Mouse (Mus musculus) heart, adult 2 months (tissue): ENCODE measurements around the gene Pcbp2. TPM values are rescaled to one million over a fixed set of nuclear protein-coding genes. Genes with fewer than 3 reads are reported as not detected.
A peak's percentile ranks its signal among the peaks of the same experiment; 100 is the strongest.

ENCODE experiments used
- DNase-seq, 2 experiments: peaks; one replicate each; pipeline ENCODE4 v3.0.0; 2021
- H3K27ac ChIP-seq: fragments of 200-600 bp; 2 replicates; pipeline ENCODE4 v1.8.1; 2022
- H3K27me3 ChIP-seq: fragments of 200-500 bp; 2 replicates; pipeline ENCODE4 v1.6.1; 2012; ENCODE audit warnings: mild to moderate bottlenecking, low read length, inconsistent platforms, mixed read lengths; ENCODE audit not compliant: control insufficient read depth, insufficient read depth
- H3K36me3 ChIP-seq: fragments of 200-500 bp; 2 replicates; pipeline ENCODE4 v1.6.1; 2012; ENCODE audit warnings: low read length, inconsistent platforms; ENCODE audit not compliant: control insufficient read depth, insufficient read depth
- H3K4me1 ChIP-seq: fragments of 200-500 bp; 2 replicates; pipeline ENCODE4 v1.6.1; 2011; ENCODE audit warnings: low read length; ENCODE audit not compliant: control insufficient read depth, insufficient read depth
- H3K4me3 ChIP-seq: fragments of 200-600 bp; 2 replicates; pipeline ENCODE4 v1.8.1; 2022
- H3K79me2 ChIP-seq: fragments of 200-500 bp; replicated peaks from 2 replicates; pipeline ENCODE4 v1.6.1; 2012; ENCODE audit warnings: mild to moderate bottlenecking, inconsistent platforms, low read length, moderate library complexity, mixed read lengths; ENCODE audit not compliant: control insufficient read depth, insufficient read depth
- H3K9ac ChIP-seq: fragments of 200-500 bp; 2 replicates; pipeline ENCODE4 v1.6.1; 2012; ENCODE audit warnings: low read depth, mild to moderate bottlenecking, control low read depth, inconsistent platforms, low read length, mixed read lengths
- CTCF ChIP-seq: fragments of 200-600 bp; IDR thresholded peaks from 2 replicates; pipeline ENCODE4 v1.8.1; 2022; ENCODE audit warnings: antibody characterized with exemption, mild to moderate bottlenecking, moderate library complexity
- EP300 ChIP-seq: fragments of 200-500 bp; IDR thresholded peaks from 2 replicates; pipeline ENCODE4 v1.6.1; 2011; ENCODE audit warnings: low read depth, low read length, control low read depth; ENCODE audit not compliant: insufficient read depth
- POLR2A ChIP-seq: fragments of 200-500 bp; IDR thresholded peaks from 2 replicates; pipeline ENCODE4 v1.6.1; 2011; ENCODE audit warnings: mild to moderate bottlenecking, low read depth, low read length, control low read depth; ENCODE audit not compliant: insufficient read depth
- WGBS: fragments of 180-500 bp; shearing (Covaris S2); methylation state at CpG from one replicate; pipeline ENCODE4 v1.1.7; 2018; 5-methylcytosine and 5-hydroxymethylcytosine counted together
- intact Hi-C: fragments of 180-260 bp; cut with DNase I; formaldehyde crosslinking; loops from one replicate; pipeline ENCODE4 v1.15.1; 2025
- polyA plus RNA-seq: library from polyadenylated mRNA; depleted of rRNA; stranded (reverse); fragments of >200 nt; gene quantifications from 2 replicates; pipeline ENCODE4 v1.2.3, GENCODE M21; 2012
- total RNA-seq, 2 experiments: library from RNA; stranded (reverse); gene quantifications; 2 replicates each; pipeline ENCODE4 v1.2.3; 2021

The Pcbp2 gene
- total and polyA plus RNA-seq, 3 experiments, result 384 to 494 (median 442) TPM

DNA sequence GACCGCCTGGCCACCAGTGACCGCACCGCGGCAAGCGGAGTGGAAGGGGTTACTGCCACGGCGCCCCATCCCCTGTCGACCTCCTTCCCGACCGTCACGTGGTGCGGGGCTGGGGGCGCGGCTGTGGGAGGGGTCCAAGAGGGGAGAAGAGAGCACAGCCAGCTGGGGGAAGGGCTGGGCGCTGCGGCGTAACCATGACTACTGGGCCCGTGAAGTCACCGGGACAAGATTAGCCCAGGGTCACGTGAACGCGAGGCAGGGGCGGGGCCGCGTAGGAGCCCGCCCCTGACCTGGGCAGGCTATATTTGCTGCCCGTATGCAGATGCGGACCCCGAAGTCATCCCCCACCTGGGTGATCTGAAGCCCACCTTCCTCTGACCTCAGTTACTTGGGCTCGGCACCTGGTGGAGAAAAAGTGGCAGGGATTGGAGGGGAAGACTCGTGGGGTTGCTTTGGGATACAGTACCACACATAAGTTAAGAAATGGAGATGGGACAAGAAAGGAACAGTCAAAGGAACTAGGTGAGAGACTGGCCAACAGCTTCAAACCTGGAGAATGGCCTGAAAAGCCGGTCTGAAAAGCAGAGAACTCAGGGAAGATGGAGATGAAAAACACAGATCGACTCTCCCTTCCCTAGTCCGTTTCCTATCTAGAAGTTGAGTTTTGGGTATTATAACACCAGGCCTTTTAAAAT, 40.4 kb downstream of the Pcbp2 start:
- peak overlapping the region; percentile 70 for H3K4me3 ChIP-seq
- H3K36me3 ChIP-seq, result no peaks in the 10 kb centered on the region
- TF ChIP-seq EP300 (peak; percentile 36; the same call in 1 of the 2 replicates), CTCF (no peak), POLR2A (peak; percentile 41)
- peak; percentile 84 to 85 for DNase-seq
- no peaks in the 10 kb centered on the region; the same call in 1 of the 2 replicates for H3K4me1 ChIP-seq
- peak overlapping the region; percentile 79 for H3K9ac ChIP-seq
- H3K27ac ChIP-seq, result peak overlapping the region; percentile 18; the same call in 1 of the 2 replicates
- H3K27me3 ChIP-seq, result no peaks in the 10 kb centered on the region
- no peaks in the 10 kb centered on the region for H3K79me2 ChIP-seq
- intact Hi-C loops, result no loop called here
- WGBS, result 3% methylated on average over 34 of the region's 34 CpGs

DNA sequence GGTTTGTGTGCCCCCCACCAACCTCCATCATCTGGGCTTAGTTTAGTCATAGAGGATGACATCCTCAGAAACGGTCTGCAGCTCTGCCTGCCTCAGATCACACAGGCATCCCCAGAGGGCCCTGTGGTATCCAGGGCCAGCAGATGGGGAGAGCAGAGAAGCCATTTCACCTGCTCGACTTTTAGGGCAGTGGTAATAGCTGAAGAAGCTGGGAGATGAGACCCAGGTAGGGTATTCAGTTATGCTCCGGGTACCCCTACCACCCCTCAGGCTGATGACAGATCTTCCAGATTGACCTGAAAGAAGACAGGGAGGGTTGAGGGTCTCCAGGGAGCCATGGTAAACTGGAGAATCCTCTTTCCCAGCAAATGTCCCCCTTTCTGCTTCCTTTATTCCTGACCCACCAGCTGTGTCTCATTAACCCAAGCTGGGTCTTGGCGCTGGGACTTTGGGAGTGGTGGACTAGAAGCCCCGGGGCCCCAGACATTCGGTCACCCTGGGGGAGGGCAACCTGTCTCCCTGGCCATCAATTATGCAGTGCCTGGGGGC, 41.0 kb downstream of the Pcbp2 start:
- 29% methylated on average over 6 of the region's 6 CpGs for WGBS
- Histone ChIP-seq H3K27ac (peak overlapping the region; percentile 18; the same call in 1 of the 2 replicates), H3K9ac (no peak overlapping the region), H3K4me1 (peaks cover 2% of the 10 kb centered on the region; the same call in 1 of the 2 replicates), H3K79me2 (no peaks in the 10 kb centered on the region), H3K4me3 (no peak overlapping the region; the same call in 1 of the 2 replicates), H3K36me3 (no peaks in the 10 kb centered on the region), H3K27me3 (no peaks in the 10 kb centered on the region)
- TF ChIP-seq EP300 (no peak), CTCF (no peak), POLR2A (no peak)
- intact Hi-C loops, result no loop called here
- DNase-seq, result no peak

DNA sequence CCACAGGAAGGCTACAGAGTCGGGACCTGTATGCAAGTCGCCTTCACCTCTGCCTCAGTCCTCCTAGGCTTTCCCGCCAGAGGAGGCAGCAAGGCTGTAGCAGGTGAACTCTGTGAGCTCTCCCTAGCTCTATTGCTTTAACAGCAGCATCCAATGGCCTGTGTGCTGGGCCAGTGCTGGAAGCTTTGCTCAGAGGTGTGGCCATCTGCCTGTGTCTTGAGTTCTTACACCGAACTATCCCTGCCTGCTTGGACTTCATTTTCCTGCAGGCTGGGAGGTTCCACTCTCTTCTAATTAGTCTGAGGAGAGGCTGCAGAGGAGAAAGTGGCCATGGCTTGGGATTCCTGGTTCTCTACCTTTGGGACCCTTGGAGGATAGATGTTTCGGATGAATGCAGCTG, 41.7 kb downstream of the Pcbp2 start:
- Histone ChIP-seq H3K27ac (no peak overlapping the region), H3K27me3 (no peaks in the 10 kb centered on the region), H3K4me1 (peaks cover 2% of the 10 kb centered on the region; the same call in 1 of the 2 replicates), H3K4me3 (no peak overlapping the region), H3K9ac (no peak overlapping the region), H3K36me3 (no peaks in the 10 kb centered on the region), H3K79me2 (no peaks in the 10 kb centered on the region)
- WGBS, result 68% methylated on average over 5 of the region's 5 CpGs
- intact Hi-C loops, result no loop called here
- TF ChIP-seq EP300 (no peak), CTCF (no peak), POLR2A (no peak)
- DNase-seq, result no peak

DNA sequence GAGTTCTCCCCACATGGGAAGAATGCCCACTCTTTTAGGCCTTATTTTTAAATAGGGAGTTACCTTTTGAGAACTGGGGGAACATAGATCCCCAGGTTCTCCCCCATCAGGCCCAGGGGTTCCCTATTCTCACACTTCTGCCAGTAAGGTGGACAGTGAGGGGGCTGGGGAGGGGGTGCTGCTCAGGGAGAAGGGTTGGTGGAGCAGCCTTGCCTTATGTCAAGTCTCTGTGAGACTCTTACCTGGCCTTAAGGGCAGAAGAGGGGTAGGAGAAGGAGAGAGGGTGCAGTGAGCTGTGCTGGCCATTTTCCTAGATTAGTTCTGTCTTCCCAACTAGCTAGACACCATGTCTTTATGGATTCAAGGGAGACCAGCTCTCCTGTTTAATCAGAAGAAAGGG, 42.1 kb downstream of the Pcbp2 start:
- Histone ChIP-seq H3K27ac (no peak overlapping the region), H3K79me2 (no peaks in the 10 kb centered on the region), H3K9ac (no peak overlapping the region), H3K4me1 (peaks cover 2% of the 10 kb centered on the region; the same call in 1 of the 2 replicates), H3K4me3 (no peak overlapping the region), H3K36me3 (no peaks in the 10 kb centered on the region), H3K27me3 (no peaks in the 10 kb centered on the region)
- intact Hi-C loops, result no loop called here
- no peak for DNase-seq
- TF ChIP-seq POLR2A (no peak), EP300 (no peak), CTCF (no peak)

DNA sequence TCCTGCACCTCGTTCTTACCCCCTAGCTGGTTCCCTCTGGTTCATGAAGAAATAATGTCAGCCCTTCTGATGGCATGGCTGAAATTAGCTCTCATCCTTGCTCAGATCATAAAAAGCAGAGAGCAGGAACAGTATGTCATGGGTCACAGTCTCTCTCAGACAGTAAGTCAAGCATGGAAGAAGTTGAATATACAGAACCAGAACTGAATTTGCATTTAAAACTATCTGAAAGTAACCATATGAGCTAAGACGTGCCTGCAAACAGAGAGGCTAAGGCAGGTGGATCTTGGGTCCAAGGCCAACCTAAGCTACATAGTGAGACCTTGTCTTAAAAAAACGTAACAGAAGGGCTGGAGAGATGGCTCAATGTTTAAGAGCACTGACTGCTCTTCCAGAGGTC, 42.7 kb downstream of the Pcbp2 start:
- H3K9ac ChIP-seq, result no peak overlapping the region
- DNase-seq, result no peak
- no peaks in the 10 kb centered on the region for H3K27me3 ChIP-seq
- H3K4me3 ChIP-seq, result no peak overlapping the region
- no peaks in the 10 kb centered on the region for H3K36me3 ChIP-seq
- intact Hi-C loops, result no loop called here
- no peaks in the 10 kb centered on the region for H3K79me2 ChIP-seq
- WGBS, result 87% methylated on average over 3 of the region's 3 CpGs
- H3K4me1 ChIP-seq, result peaks cover 2% of the 10 kb centered on the region; the same call in 1 of the 2 replicates
- TF ChIP-seq EP300, result no peak
- no peak for TF ChIP-seq POLR2A
- TF ChIP-seq CTCF, result no peak
- H3K27ac ChIP-seq, result no peak overlapping the region

GRCm38 (mm10) chr15:102515261-102515660, 44.9 kb downstream of the Pcbp2 start:
- H3K36me3 ChIP-seq, result no peaks in the 10 kb centered on the region
- WGBS, result 91% methylated on average over 2 of the region's 2 CpGs
- intact Hi-C loops, result loop anchor here (5.0 kb wide), 1 partner anchor 108 kb away; the partner anchor contains the start of gene Sp1

More at GRCm38 (mm10) chr15:102515261-102515660, 44.9 kb downstream of the Pcbp2 start:
- Histone ChIP-seq H3K4me1 (peaks cover 2% of the 10 kb centered on the region; the same call in 1 of the 2 replicates), H3K9ac (no peak overlapping the region), H3K27ac (no peak overlapping the region), H3K27me3 (no peaks in the 10 kb centered on the region), H3K4me3 (no peak overlapping the region), H3K79me2 (no peaks in the 10 kb centered on the region)
- TF ChIP-seq POLR2A, result no peak
- TF ChIP-seq CTCF, result no peak
- no peak for DNase-seq
